Mouse (Mus musculus): Measurements from ENCODE around the gene Tldc2. TPM values are rescaled to one million over a fixed set of nuclear protein-coding genes. Genes with fewer than 3 reads are reported as not detected.

The Tldc2 gene
- polyA plus RNA-seq, 1 experiment from 2014 or later, result not detected

- WGBS, result 89% methylated on average over 10 of the region's 10 CpGs
- peaks cover 2% of the 10 kb centered on the region; the same call in 1 of the 2 replicates for H3K4me1 ChIP-seq (replicated peaks; ENCODE audit: control insufficient read depth, insufficient read depth, low read length)
- no peaks in the 10 kb centered on the region for H3K27me3 ChIP-seq (ENCODE audit: control insufficient read depth, insufficient read depth, low read length)
- peak overlapping the region; percentile 87 for H3K4me2 ChIP-seq (ENCODE audit: low read depth, low read length, severe bottlenecking)
- no peak overlapping the region for H3K27ac ChIP-seq (ENCODE audit: low read depth, low read length)
- no peak for ATAC-seq (replicated peaks; ENCODE audit: low FRiP score)
- DNase-seq (ENCODE audit: low spot score), result no peak
- H3K9ac ChIP-seq (ENCODE audit: low read length), result peak overlapping the region; percentile 75
- H3K9me3 ChIP-seq (ENCODE audit: control insufficient read depth, low read length), result no peaks in the 10 kb centered on the region
- no peaks in the 10 kb centered on the region for H3K36me3 ChIP-seq (ENCODE audit: control insufficient read depth, insufficient read depth, low read length)
- peak overlapping the region; percentile 71 for H3K4me3 ChIP-seq (ENCODE audit: low read depth, low read length)
Observed at GRCm38 (mm10) chr2:157135529-157136120, 48.8 kb downstream of the Tldc2 start.

DNA sequence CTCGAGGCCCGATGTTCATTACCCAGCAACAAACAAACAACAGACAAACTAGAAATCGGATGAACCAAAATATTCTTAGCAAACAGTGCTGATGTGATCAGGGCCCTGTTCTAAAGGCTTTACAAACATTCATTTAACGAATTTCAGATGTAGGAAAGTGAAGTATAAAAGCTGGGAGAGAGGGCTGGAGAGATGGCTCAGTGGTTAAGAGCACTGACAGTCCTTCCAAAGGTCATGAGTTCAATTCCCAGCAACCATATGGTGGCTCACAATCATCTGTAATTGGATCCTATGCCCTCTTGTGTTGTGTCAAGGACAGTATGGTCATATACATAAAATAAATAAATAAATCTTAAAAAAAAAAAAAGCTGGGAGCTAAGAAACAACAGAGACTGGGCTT, 49.3 kb downstream of the Tldc2 start:
- Histone ChIP-seq H3K4me2 (ENCODE audit: low read depth, low read length, severe bottlenecking) (no peak overlapping the region), H3K9ac (ENCODE audit: low read length) (no peak overlapping the region), H3K4me3 (ENCODE audit: low read depth, low read length) (no peak overlapping the region), H3K9me3 (ENCODE audit: control insufficient read depth, low read length) (no peaks in the 10 kb centered on the region), H3K27me3 (ENCODE audit: control insufficient read depth, insufficient read depth, low read length) (no peaks in the 10 kb centered on the region), H3K27ac (ENCODE audit: low read depth, low read length) (no peak overlapping the region), H3K36me3 (ENCODE audit: control insufficient read depth, insufficient read depth, low read length) (no peaks in the 10 kb centered on the region), H3K4me1 (replicated peaks; ENCODE audit: control insufficient read depth, insufficient read depth, low read length) (peaks cover 2% of the 10 kb centered on the region; the same call in 1 of the 2 replicates)
- DNase-seq (ENCODE audit: low spot score) (no peak), ATAC-seq (replicated peaks; ENCODE audit: low FRiP score) (no peak)
- WGBS, result 90% methylated on average over 4 of the region's 4 CpGs

DNA sequence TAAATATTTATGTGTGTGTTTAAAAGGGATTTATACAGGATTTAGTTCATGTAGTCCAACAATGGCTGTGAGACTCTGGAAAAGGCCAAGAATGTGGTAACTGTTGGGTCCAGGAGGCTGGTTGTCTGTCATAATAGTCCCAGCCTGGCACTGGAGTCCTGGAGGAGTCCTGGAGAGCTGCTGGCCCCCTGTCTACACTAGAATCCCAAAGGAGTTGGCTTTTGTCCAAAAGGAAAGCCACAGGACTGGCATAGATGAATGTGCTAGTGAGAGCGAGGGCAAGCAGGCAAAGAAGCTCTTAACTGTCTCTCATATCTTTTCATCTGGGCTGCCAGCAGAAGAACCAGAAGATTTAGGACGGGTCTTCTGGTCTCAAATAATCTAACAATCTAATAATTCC, 49.8 kb downstream of the Tldc2 start:
- WGBS, result 95% methylated on average over 2 of the region's 2 CpGs
- Histone ChIP-seq H3K36me3 (ENCODE audit: control insufficient read depth, insufficient read depth, low read length) (no peaks in the 10 kb centered on the region), H3K27me3 (ENCODE audit: control insufficient read depth, insufficient read depth, low read length) (no peaks in the 10 kb centered on the region), H3K4me3 (ENCODE audit: low read depth, low read length) (no peak overlapping the region), H3K9ac (ENCODE audit: low read length) (no peak overlapping the region), H3K4me1 (replicated peaks; ENCODE audit: control insufficient read depth, insufficient read depth, low read length) (peaks cover 2% of the 10 kb centered on the region; the same call in 1 of the 2 replicates), H3K4me2 (ENCODE audit: low read depth, low read length, severe bottlenecking) (no peak overlapping the region), H3K9me3 (ENCODE audit: control insufficient read depth, low read length) (no peaks in the 10 kb centered on the region), H3K27ac (ENCODE audit: low read depth, low read length) (no peak overlapping the region)
- no peak for ATAC-seq (replicated peaks; ENCODE audit: low FRiP score)
- no peak for DNase-seq (ENCODE audit: low spot score)

DNA sequence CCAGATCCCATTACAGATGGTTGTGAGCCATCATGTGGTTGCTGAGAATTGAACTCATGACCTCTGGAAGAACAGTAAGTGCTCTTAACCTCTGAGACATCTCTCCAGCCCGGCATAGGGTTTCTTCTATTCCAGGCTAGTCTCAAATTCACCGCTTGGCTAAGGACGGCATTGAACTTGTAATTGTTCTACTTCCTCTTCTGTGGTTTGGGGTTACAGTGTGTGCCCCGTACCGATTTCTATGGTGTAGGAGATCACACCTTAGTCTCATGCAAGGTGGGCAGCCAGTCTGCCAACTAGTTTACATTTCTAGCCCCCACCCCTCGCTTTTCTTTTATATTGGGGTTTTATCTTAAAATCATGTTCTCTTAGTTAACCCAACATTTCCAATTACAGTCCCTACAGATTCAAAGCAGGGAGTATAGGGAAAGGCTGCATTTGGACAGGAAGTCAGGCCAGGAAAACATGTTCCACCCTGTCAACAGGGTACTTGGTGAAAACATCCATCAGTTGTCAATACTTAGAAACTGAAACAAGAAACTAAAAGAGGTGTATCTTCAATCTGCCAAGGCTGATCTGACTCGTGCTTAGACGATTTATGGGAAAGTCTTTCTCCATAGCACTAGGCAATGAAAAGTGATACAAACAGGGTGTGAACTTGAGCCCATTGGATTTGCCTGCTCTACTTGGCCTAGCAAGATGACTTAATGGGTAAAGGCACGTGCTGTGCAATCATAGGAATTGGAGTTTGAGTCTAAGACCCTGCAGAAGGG, 51.3 kb downstream of the Tldc2 start:
- Histone ChIP-seq H3K36me3 (ENCODE audit: control insufficient read depth, insufficient read depth, low read length) (no peaks in the 10 kb centered on the region), H3K27me3 (ENCODE audit: control insufficient read depth, insufficient read depth, low read length) (no peaks in the 10 kb centered on the region), H3K4me2 (ENCODE audit: low read depth, low read length, severe bottlenecking) (no peak overlapping the region), H3K4me1 (replicated peaks; ENCODE audit: control insufficient read depth, insufficient read depth, low read length) (peaks cover 2% of the 10 kb centered on the region; the same call in 1 of the 2 replicates), H3K4me3 (ENCODE audit: low read depth, low read length) (no peak overlapping the region), H3K9ac (ENCODE audit: low read length) (no peak overlapping the region), H3K9me3 (ENCODE audit: control insufficient read depth, low read length) (no peaks in the 10 kb centered on the region), H3K27ac (ENCODE audit: low read depth, low read length) (no peak overlapping the region)
- DNase-seq (ENCODE audit: low spot score) (no peak), ATAC-seq (replicated peaks; ENCODE audit: low FRiP score) (no peak)
- 92% methylated on average over 9 of the region's 9 CpGs for WGBS

DNA sequence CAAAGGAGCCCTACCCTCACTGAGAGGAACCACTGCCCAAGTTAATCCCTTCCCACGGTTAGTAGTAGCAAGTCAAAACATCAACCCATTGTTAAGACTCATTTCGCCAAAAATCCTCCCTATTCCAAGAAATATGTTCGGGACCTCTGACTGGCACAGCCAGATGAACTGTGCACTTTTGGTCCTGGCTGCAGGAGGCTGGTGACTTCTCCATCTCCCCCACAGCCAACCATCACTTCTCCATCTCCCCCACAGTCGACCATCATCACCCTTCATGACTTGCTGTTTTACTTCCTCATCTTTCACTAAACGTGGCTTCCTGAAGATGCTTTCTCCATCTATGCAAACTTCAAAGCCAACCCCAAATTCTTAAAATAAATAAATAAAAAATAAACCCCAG, 52.0 kb downstream of the Tldc2 start:
- Histone ChIP-seq H3K4me2 (ENCODE audit: low read depth, low read length, severe bottlenecking) (no peak overlapping the region), H3K9me3 (ENCODE audit: control insufficient read depth, low read length) (no peaks in the 10 kb centered on the region), H3K9ac (ENCODE audit: low read length) (no peak overlapping the region), H3K27ac (ENCODE audit: low read depth, low read length) (no peak overlapping the region), H3K4me1 (replicated peaks; ENCODE audit: control insufficient read depth, insufficient read depth, low read length) (peaks cover 2% of the 10 kb centered on the region; the same call in 1 of the 2 replicates), H3K4me3 (ENCODE audit: low read depth, low read length) (no peak overlapping the region), H3K36me3 (ENCODE audit: control insufficient read depth, insufficient read depth, low read length) (no peaks in the 10 kb centered on the region), H3K27me3 (ENCODE audit: control insufficient read depth, insufficient read depth, low read length) (no peaks in the 10 kb centered on the region)
- ATAC-seq (replicated peaks; ENCODE audit: low FRiP score) (no peak), DNase-seq (ENCODE audit: low spot score) (no peak)
- 85% methylated on average over 5 of the region's 5 CpGs for WGBS

DNA sequence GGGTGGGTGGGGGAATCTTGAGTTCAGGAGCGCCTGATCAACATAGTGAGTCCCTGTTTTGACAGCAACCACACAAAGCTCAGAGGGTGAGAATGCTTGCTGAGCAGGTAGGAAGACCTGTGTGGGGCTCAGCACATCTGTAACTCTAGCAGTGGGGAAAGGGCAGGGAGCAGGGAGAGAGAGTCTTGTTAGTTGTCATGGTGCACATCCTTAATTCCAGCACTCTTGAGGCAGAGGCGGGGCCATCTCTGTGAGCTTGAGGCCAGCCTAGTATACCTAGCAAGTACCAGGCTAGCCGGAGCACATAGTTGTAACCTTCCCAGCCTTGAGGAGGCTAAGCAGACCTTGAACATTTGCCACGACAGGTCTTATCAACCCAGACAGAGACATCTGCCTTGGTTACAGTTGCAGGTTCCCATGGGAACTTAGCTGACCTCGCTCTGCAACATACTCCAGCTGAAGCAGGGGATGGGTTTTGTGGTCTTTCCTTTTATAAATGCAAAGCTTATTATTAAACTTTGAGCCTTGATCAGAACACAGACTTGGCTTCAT, 52.5 kb downstream of the Tldc2 start:
- Histone ChIP-seq H3K36me3 (ENCODE audit: control insufficient read depth, insufficient read depth, low read length) (no peaks in the 10 kb centered on the region), H3K27me3 (ENCODE audit: control insufficient read depth, insufficient read depth, low read length) (no peaks in the 10 kb centered on the region), H3K4me1 (replicated peaks; ENCODE audit: control insufficient read depth, insufficient read depth, low read length) (peaks cover 2% of the 10 kb centered on the region; the same call in 1 of the 2 replicates), H3K9ac (ENCODE audit: low read length) (no peak overlapping the region), H3K4me3 (ENCODE audit: low read depth, low read length) (no peak overlapping the region), H3K27ac (ENCODE audit: low read depth, low read length) (no peak overlapping the region), H3K9me3 (ENCODE audit: control insufficient read depth, low read length) (no peaks in the 10 kb centered on the region), H3K4me2 (ENCODE audit: low read depth, low read length, severe bottlenecking) (no peak overlapping the region)
- 91% methylated on average over 5 of the region's 5 CpGs for WGBS
- DNase-seq (ENCODE audit: low spot score) (no peak), ATAC-seq (replicated peaks; ENCODE audit: low FRiP score) (no peak)

GRCm38 (mm10) chr2:157141962-157142361, 55.1 kb downstream of the Tldc2 start:
- no peak overlapping the region for H3K4me3 ChIP-seq (ENCODE audit: low read depth, low read length)
- H3K27ac ChIP-seq (ENCODE audit: low read depth, low read length), result no peak overlapping the region
- no peaks in the 10 kb centered on the region for H3K9me3 ChIP-seq (ENCODE audit: control insufficient read depth, low read length)
- H3K4me1 ChIP-seq (replicated peaks; ENCODE audit: control insufficient read depth, insufficient read depth, low read length), result no peaks in the 10 kb centered on the region
- ATAC-seq (replicated peaks; ENCODE audit: low FRiP score) (no peak), DNase-seq (ENCODE audit: low spot score) (no peak)
- no peaks in the 10 kb centered on the region; the same call in 1 of the 2 replicates for H3K36me3 ChIP-seq (ENCODE audit: control insufficient read depth, insufficient read depth, low read length)
- no peak overlapping the region for H3K9ac ChIP-seq (ENCODE audit: low read length)
- H3K27me3 ChIP-seq (ENCODE audit: control insufficient read depth, insufficient read depth, low read length), result no peaks in the 10 kb centered on the region
- WGBS, result 84% methylated on average over 4 of the region's 4 CpGs
- H3K4me2 ChIP-seq (ENCODE audit: low read depth, low read length, severe bottlenecking), result no peak overlapping the region

- no peak for DNase-seq (ENCODE audit: low spot score)
- WGBS, result 71% methylated on average over 5 of the region's 5 CpGs
- Histone ChIP-seq H3K27me3 (ENCODE audit: control insufficient read depth, insufficient read depth, low read length) (no peaks in the 10 kb centered on the region), H3K9ac (ENCODE audit: low read length) (no peak overlapping the region), H3K36me3 (ENCODE audit: control insufficient read depth, insufficient read depth, low read length) (no peaks in the 10 kb centered on the region; the same call in 1 of the 2 replicates), H3K4me2 (ENCODE audit: low read depth, low read length, severe bottlenecking) (no peak overlapping the region), H3K27ac (ENCODE audit: low read depth, low read length) (no peak overlapping the region), H3K9me3 (ENCODE audit: control insufficient read depth, low read length) (no peaks in the 10 kb centered on the region), H3K4me3 (ENCODE audit: low read depth, low read length) (no peak overlapping the region), H3K4me1 (replicated peaks; ENCODE audit: control insufficient read depth, insufficient read depth, low read length) (no peaks in the 10 kb centered on the region)
- no peak for ATAC-seq (replicated peaks; ENCODE audit: low FRiP score)
Observed at GRCm38 (mm10) chr2:157144132-157144531, 57.3 kb downstream of the Tldc2 start.
